Mouse (Mus musculus): Measurements from ENCODE around the gene Bcas3. TPM values are rescaled to one million over a fixed set of nuclear protein-coding genes. Genes with fewer than 3 reads are reported as not detected.

Bcas3 gene
- polyA plus RNA-seq, 1 experiment from 2014 or later = 44.3 TPM

DNA sequence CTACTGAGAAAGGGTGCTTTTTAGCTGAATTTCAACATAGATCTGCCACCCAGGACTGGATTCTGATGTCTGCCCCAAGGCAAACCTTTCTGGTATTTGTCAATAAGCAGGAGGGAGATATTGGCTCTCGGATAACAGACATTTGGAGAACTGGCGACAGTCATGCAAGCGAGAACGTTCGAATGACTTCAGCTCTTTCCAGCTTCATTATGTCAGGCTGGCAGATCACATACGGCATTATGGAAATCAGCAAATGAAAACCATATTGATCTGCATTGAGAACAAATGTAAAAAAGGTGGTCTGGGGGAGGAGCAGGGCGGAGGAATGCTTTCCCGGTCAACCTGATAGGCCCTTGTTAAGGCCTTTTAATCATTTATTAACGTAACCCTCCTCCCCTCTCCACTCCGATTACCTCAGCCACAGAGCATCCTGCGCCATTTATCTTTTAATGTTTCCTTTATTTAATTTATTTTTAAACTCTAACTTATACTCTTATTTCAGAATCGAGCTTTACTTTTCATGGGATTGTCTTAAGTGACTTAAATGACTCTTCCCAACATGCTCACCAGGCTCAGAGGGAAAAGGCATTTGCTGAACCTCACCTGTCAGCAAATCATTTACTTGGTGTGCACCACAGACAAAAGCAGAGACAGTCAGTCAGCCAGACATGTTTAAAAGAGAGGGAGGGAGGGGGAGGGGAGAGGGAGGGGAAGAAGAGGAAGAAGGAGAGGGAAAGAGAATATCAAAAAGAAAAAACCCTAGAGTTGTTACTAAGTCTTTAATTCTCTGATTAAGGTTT, 285.9 kb downstream of the Bcas3 start:
- Histone ChIP-seq H3K27me3 (ENCODE audit: control insufficient read depth, insufficient read depth, low read length) (no peaks in the 10 kb centered on the region), H3K27ac (ENCODE audit: low read depth, low read length) (no peak overlapping the region), H3K9me3 (ENCODE audit: control insufficient read depth, low read length) (no peaks in the 10 kb centered on the region), H3K9ac (ENCODE audit: low read length) (no peak overlapping the region), H3K36me3 (ENCODE audit: control insufficient read depth, insufficient read depth, low read length) (no peaks in the 10 kb centered on the region), H3K4me3 (ENCODE audit: low read depth, low read length) (no peak overlapping the region), H3K4me2 (ENCODE audit: low read depth) (no peak overlapping the region), H3K4me1 (ENCODE audit: control insufficient read depth, insufficient read depth, low read length) (peaks cover 12% of the 10 kb centered on the region)
- no peak for ATAC-seq (ENCODE audit: insufficient read depth, low FRiP score, low TSS enrichment)
- DNase-seq (ENCODE audit: low spot score) = no peak
- WGBS = 63% methylated on average over 12 of the region's 12 CpGs

- H3K9me3 ChIP-seq (ENCODE audit: control insufficient read depth, low read length) = no peaks in the 10 kb centered on the region
- 20% methylated on average over 5 of the region's 5 CpGs for WGBS
- DNase-seq (ENCODE audit: low spot score) (peak; percentile 23), ATAC-seq (ENCODE audit: insufficient read depth, low FRiP score, low TSS enrichment) (no peak)
- H3K36me3 ChIP-seq (ENCODE audit: control insufficient read depth, insufficient read depth, low read length) = no peaks in the 10 kb centered on the region
- H3K4me3 ChIP-seq (ENCODE audit: low read depth, low read length) = no peak overlapping the region
- H3K27me3 ChIP-seq (ENCODE audit: control insufficient read depth, insufficient read depth, low read length) = no peaks in the 10 kb centered on the region
- H3K9ac ChIP-seq (ENCODE audit: low read length) = no peak overlapping the region
- H3K27ac ChIP-seq (ENCODE audit: low read depth, low read length) = peak overlapping the region; percentile 51; the same call in 1 of the 2 replicates
- peaks cover 16% of the 10 kb centered on the region for H3K4me1 ChIP-seq (ENCODE audit: control insufficient read depth, insufficient read depth, low read length)
- H3K4me2 ChIP-seq (ENCODE audit: low read depth) = peak overlapping the region; percentile 12; the same call in 1 of the 2 replicates
Observed at GRCm38 (mm10) chr11:85640659-85641058, 287.7 kb downstream of the Bcas3 start.

GRCm38 (mm10) chr11:85641486-85641885, 288.5 kb downstream of the Bcas3 start:
- H3K27ac ChIP-seq (ENCODE audit: low read depth, low read length) = no peak overlapping the region; the same call in 1 of the 2 replicates
- 73% methylated on average over 4 of the region's 4 CpGs for WGBS

DNA sequence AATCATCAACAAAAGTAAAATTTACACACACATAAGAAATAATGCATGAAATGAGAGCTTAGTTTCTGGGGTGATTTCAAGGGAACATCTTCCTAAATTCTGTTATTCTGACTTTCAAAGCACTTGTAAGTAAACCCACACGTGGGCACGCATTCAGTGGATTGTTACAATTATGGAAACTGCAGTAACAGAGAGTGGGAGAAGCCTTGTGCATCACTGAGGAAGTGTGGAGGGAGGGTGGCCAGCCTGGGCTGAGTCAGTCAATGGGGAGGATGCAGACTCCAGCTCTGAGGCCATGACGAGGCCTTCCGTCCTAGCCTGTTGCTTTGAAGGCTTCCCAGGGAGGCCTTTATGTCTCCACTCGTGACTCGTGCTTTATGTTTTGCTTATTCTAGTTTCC, 289.6 kb downstream of the Bcas3 start:
- Histone ChIP-seq H3K9me3 (ENCODE audit: control insufficient read depth, low read length) (no peaks in the 10 kb centered on the region), H3K27ac (ENCODE audit: low read depth, low read length) (no peak overlapping the region)
- WGBS = 57% methylated on average over 6 of the region's 6 CpGs

More at GRCm38 (mm10) chr11:85641486-85641885, 288.5 kb downstream of the Bcas3 start:
- Histone ChIP-seq H3K9me3 (ENCODE audit: control insufficient read depth, low read length) (no peaks in the 10 kb centered on the region), H3K4me2 (ENCODE audit: low read depth) (no peak overlapping the region), H3K36me3 (ENCODE audit: control insufficient read depth, insufficient read depth, low read length) (no peaks in the 10 kb centered on the region), H3K9ac (ENCODE audit: low read length) (no peak overlapping the region), H3K4me3 (ENCODE audit: low read depth, low read length) (no peak overlapping the region), H3K27me3 (ENCODE audit: control insufficient read depth, insufficient read depth, low read length) (no peaks in the 10 kb centered on the region), H3K4me1 (ENCODE audit: control insufficient read depth, insufficient read depth, low read length) (peaks cover 16% of the 10 kb centered on the region)
- ATAC-seq (ENCODE audit: insufficient read depth, low FRiP score, low TSS enrichment) = no peak
- peak; percentile 8 for DNase-seq (ENCODE audit: low spot score)

GRCm38 (mm10) chr11:85643025-85643424, 290.1 kb downstream of the Bcas3 start:
- Histone ChIP-seq H3K36me3 (ENCODE audit: control insufficient read depth, insufficient read depth, low read length) (no peaks in the 10 kb centered on the region), H3K27me3 (ENCODE audit: control insufficient read depth, insufficient read depth, low read length) (no peaks in the 10 kb centered on the region), H3K4me1 (ENCODE audit: control insufficient read depth, insufficient read depth, low read length) (peaks cover 16% of the 10 kb centered on the region), H3K4me3 (ENCODE audit: low read depth, low read length) (no peak overlapping the region), H3K9me3 (ENCODE audit: control insufficient read depth, low read length) (no peaks in the 10 kb centered on the region), H3K4me2 (ENCODE audit: low read depth) (no peak overlapping the region), H3K27ac (ENCODE audit: low read depth, low read length) (no peak overlapping the region), H3K9ac (ENCODE audit: low read length) (no peak overlapping the region)
- ATAC-seq (ENCODE audit: insufficient read depth, low FRiP score, low TSS enrichment) (no peak), DNase-seq (ENCODE audit: low spot score) (no peak)
- WGBS = 86% methylated on average over 4 of the region's 4 CpGs

More for the DNA sequence above, 289.6 kb downstream of the Bcas3 start:
- ATAC-seq (ENCODE audit: insufficient read depth, low FRiP score, low TSS enrichment) = no peak
- H3K4me1 ChIP-seq (ENCODE audit: control insufficient read depth, insufficient read depth, low read length) = peaks cover 16% of the 10 kb centered on the region
- H3K36me3 ChIP-seq (ENCODE audit: control insufficient read depth, insufficient read depth, low read length) = no peaks in the 10 kb centered on the region
- no peak overlapping the region for H3K4me2 ChIP-seq (ENCODE audit: low read depth)
- H3K9ac ChIP-seq (ENCODE audit: low read length) = no peak overlapping the region
- peak; percentile 8 for DNase-seq (ENCODE audit: low spot score)
- H3K27me3 ChIP-seq (ENCODE audit: control insufficient read depth, insufficient read depth, low read length) = no peaks in the 10 kb centered on the region
- H3K4me3 ChIP-seq (ENCODE audit: low read depth, low read length) = no peak overlapping the region

GRCm38 (mm10) chr11:85643479-85644000, 290.6 kb downstream of the Bcas3 start:
- Histone ChIP-seq H3K4me1 (ENCODE audit: control insufficient read depth, insufficient read depth, low read length) (peaks cover 16% of the 10 kb centered on the region), H3K27me3 (ENCODE audit: control insufficient read depth, insufficient read depth, low read length) (no peaks in the 10 kb centered on the region), H3K4me3 (ENCODE audit: low read depth, low read length) (no peak overlapping the region), H3K4me2 (ENCODE audit: low read depth) (no peak overlapping the region), H3K36me3 (ENCODE audit: control insufficient read depth, insufficient read depth, low read length) (no peaks in the 10 kb centered on the region), H3K9ac (ENCODE audit: low read length) (peak overlapping the region; percentile 14; the same call in 1 of the 2 replicates), H3K27ac (ENCODE audit: low read depth, low read length) (0 out of 2 replicates have a peak overlapping the region, but pooled peaks have one; percentile 1), H3K9me3 (ENCODE audit: control insufficient read depth, low read length) (no peaks in the 10 kb centered on the region)
- DNase-seq (ENCODE audit: low spot score) (peak; percentile 8), ATAC-seq (ENCODE audit: insufficient read depth, low FRiP score, low TSS enrichment) (no peak)
- WGBS = 55% methylated on average over 10 of the region's 10 CpGs

DNA sequence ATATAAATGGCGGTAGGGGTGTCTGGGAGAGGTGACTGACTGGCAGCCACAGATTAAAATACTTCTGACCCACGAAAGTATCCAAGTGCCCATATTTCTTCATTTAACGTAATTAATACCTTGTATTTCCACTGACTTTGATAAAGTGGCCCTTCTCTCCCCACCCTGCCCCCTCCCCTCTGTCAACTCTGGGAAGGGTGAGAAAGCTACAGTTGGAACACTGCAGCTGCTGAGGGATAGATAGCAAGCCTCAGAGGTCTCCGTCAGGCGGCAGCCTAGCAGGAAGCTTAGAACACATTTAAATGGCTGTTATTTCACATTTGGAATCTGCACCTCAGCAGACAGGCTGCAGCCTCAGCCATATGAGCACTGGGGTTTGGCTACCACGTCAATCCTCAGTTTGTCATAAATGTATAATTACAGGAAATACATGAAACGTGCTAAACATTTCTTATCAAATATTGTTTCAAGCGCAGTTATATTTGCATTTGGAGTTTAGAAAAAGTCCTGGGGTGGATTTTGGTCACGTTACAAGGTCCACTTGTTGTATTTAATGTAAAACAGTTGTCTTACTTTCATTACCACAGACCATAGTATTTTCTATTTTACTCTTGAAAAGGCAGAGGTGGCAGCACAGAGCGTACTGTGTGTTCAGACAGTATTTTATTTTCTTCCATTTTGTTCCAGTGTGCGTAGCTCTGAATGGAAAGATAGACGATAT, 291.2 kb downstream of the Bcas3 start:
- no peaks in the 10 kb centered on the region for H3K36me3 ChIP-seq (ENCODE audit: control insufficient read depth, insufficient read depth, low read length)
- DNase-seq (ENCODE audit: low spot score) (no peak), ATAC-seq (ENCODE audit: insufficient read depth, low FRiP score, low TSS enrichment) (no peak)
- no peak overlapping the region for H3K4me3 ChIP-seq (ENCODE audit: low read depth, low read length)
- WGBS = 66% methylated on average over 12 of the region's 12 CpGs
- no peaks in the 10 kb centered on the region for H3K27me3 ChIP-seq (ENCODE audit: control insufficient read depth, insufficient read depth, low read length)
- no peaks in the 10 kb centered on the region for H3K9me3 ChIP-seq (ENCODE audit: control insufficient read depth, low read length)
- H3K9ac ChIP-seq (ENCODE audit: low read length) = no peak overlapping the region
- H3K27ac ChIP-seq (ENCODE audit: low read depth, low read length) = 0 out of 2 replicates have a peak overlapping the region, but pooled peaks have one; percentile 1
- no peak overlapping the region for H3K4me2 ChIP-seq (ENCODE audit: low read depth)
- peaks cover 16% of the 10 kb centered on the region for H3K4me1 ChIP-seq (ENCODE audit: control insufficient read depth, insufficient read depth, low read length)

- H3K4me2 ChIP-seq (ENCODE audit: low read depth) = no peak overlapping the region
- H3K36me3 ChIP-seq (ENCODE audit: control insufficient read depth, insufficient read depth, low read length) = no peaks in the 10 kb centered on the region
- H3K4me3 ChIP-seq (ENCODE audit: low read depth, low read length) = no peak overlapping the region
- DNase-seq (ENCODE audit: low spot score) (no peak), ATAC-seq (ENCODE audit: insufficient read depth, low FRiP score, low TSS enrichment) (no peak)
- 82% methylated on average over 6 of the region's 6 CpGs for WGBS
- no peaks in the 10 kb centered on the region for H3K27me3 ChIP-seq (ENCODE audit: control insufficient read depth, insufficient read depth, low read length)
- H3K4me1 ChIP-seq (ENCODE audit: control insufficient read depth, insufficient read depth, low read length) = peaks cover 12% of the 10 kb centered on the region
- H3K9ac ChIP-seq (ENCODE audit: low read length) = no peak overlapping the region
- H3K9me3 ChIP-seq (ENCODE audit: control insufficient read depth, low read length) = no peaks in the 10 kb centered on the region
- H3K27ac ChIP-seq (ENCODE audit: low read depth, low read length) = no peak overlapping the region
Observed at GRCm38 (mm10) chr11:85644748-85645060, 291.7 kb downstream of the Bcas3 start.
